Mouse (Mus musculus): Measurements from ENCODE around the gene Ehf. TPM values are rescaled to one million over a fixed set of nuclear protein-coding genes. Genes with fewer than 3 reads are reported as not detected.

The Ehf gene
- total RNA-seq (2022): not detected

DNA sequence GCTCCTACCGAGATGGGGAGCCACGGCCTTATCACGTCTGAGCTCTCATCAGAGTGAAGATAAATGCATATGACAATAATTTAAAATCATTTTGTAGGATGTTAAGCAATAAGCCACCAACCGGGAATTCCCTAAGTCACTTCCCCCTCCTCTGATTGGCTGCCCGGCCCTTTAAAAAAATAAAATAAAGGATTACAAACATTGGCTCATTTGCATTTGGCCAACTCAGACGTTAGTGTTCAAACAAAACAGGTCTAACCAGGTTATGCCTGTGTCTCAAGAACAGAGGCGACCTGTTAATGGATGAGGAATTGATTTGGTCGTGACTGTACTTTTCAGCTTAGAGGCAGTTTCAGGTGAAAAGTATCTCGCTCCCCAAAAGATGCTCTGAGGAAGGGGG is at the start of gene Ehf:
Gene Ehf, minus strand, starts transcription at position 147 of the 400 bp plus-strand sequence.
- no peak for DNase-seq (ENCODE audit: low spot score in 2 of 2)

GRCm38 (mm10) chr2:103347417-103347891 is 44.4 kb upstream of the Ehf start:
- DNase-seq (ENCODE audit: low spot score in 2 of 2): peak; percentile 42 to 45

GRCm38 (mm10) chr2:103346751-103347289 is 43.7 kb upstream of the Ehf start:
- peak in 1 of 2 experiments; percentile 3 for DNase-seq (ENCODE audit: low spot score in 2 of 2)

DNA sequence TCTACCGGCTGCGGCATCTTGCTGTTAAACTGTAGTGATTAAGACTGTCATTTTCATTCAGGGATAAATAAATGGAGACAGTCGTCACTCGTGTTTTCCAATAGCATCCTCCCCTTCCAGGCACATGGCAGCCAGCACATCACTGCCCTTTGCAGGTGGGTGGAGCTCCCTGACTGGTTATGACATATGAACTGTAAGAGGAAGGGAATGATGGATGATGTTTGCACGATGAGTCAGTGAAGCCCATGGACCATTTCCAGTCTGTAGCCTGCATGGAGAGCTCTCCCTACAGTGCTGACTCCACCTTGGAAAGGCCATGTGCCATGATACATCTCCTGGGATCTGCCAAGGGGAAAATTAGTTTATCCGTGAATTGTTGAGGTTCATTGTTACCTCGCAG is 40.5 kb upstream of the Ehf start:
- DNase-seq (ENCODE audit: low spot score in 2 of 2): no peak

GRCm38 (mm10) chr2:103342123-103342522 is 39.0 kb upstream of the Ehf start:
- no peak for DNase-seq (ENCODE audit: low spot score in 2 of 2)

DNA sequence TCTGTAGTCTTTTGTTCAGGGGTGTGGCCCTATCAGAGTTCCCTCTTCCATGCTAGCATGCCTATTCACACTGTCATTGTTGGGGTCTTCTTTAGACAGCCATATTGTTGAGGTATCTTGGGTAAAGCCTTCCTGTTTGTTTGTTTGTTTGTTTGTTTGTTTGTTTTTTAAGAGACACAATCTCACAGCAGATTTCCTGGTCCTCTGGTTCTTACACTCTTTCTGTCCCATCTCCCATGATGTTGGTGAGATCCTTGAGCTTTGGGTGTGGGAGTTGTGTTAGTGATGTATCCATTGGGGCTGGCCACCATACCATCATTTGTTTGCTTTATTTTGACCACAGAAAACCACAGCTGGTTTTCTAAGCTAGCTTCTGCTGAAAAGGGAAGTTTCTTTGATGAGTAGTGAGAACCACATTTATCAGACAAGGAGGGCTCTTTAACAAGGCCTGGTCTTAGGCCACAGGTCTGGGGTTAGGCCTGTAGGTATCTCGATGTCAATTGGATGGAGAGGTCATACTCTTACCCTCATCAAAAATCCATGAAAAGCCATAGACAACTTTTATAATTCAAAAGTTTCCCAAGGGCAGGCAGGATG is 38.4 kb upstream of the Ehf start:
- DNase-seq (ENCODE audit: low spot score in 2 of 2): no peak

DNA sequence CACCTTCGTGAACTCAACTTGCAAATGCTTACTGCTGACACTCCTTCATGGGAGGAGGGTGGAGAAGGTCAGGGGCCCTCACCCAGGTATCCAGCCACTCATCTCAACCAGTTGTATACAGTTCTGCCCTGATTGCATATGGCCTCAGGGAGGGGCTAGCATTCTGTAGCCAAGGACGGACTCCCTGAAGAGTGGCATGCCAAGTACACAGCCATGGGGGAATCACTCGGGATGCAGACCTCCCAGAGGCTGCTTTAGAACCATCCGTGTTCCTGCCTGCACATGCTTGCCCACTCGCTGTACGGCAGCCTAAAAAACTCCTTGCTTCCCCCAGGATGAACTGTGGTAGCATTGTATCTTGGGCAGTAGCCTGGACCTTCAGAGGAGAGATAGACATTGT is 35.6 kb upstream of the Ehf start:
- DNase-seq (ENCODE audit: low spot score in 2 of 2): no peak

DNA sequence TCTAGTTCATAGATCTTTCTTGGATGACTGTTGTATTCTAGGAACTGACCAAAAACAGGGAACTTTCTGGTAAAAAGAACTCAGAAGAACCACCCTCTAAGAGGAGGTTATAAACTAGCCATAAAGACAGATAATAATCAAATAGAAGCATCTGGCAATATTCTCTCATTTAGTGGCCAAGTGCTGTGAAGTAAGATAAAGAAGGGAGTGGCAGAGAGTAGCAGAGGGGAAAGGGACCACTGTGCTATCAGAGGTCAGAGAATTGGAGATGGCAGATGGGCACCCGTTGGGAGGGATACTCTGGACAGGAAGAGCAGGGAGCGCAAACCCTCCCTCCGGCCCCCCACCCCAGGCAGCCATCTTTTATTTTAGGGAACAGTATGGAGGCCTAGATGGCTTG is 34.3 kb upstream of the Ehf start:
- no peak for DNase-seq (ENCODE audit: low spot score in 2 of 2)

- no peak for DNase-seq (ENCODE audit: low spot score in 2 of 2)
Observed at GRCm38 (mm10) chr2:103336621-103337020, 33.5 kb upstream of the Ehf start.

DNA sequence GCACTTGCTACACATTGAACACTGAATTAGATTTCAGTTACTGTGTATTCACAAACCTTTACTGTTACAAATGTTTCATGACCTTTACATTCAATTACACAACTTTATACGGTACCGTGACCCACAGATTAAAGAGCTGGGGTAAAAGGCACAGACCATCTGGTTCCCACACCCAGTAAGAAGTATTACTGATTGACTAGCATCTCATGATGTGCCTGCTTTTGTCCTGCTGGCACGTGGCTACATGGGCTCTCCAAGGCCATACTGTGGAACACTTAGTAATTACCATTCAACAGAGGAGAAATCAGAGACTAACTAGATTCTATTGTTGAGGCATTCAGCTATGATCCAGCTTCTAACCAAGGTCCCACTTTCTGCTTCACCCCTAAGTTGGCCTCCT is 32.9 kb upstream of the Ehf start:
- no peak for DNase-seq (ENCODE audit: low spot score in 2 of 2)

DNA sequence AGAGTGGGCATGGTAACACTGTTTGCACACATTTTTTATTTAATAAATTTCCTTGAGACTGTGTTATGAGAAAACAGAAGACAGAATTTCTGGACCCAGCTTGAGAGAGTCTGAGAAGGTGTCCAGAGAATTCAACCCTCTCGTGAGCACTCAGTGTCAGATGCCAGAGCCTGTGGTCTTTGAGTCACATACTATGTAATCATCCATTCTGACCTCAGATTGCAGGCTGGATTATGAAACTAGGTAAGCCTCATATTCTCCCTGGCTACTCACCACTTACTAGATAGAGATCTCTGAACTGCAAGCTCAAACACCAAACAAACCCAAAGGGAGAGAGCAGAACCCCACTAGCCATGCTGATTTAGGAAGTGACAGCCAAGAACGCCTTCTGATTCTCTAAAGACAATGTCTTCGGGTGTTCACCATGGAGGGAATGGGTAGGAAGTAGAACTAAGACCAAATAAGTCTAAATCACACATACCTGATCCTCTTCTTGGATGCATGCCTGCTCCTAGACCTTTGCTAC is 28.7 kb upstream of the Ehf start:
- DNase-seq (ENCODE audit: low spot score in 2 of 2): no peak

GRCm38 (mm10) chr2:103328731-103329130 is 25.7 kb upstream of the Ehf start:
- no peak for DNase-seq (ENCODE audit: low spot score in 2 of 2)

GRCm38 (mm10) chr2:103325301-103326048 is 22.4 kb upstream of the Ehf start:
- DNase-seq (ENCODE audit: low spot score in 2 of 2): no peak

DNA sequence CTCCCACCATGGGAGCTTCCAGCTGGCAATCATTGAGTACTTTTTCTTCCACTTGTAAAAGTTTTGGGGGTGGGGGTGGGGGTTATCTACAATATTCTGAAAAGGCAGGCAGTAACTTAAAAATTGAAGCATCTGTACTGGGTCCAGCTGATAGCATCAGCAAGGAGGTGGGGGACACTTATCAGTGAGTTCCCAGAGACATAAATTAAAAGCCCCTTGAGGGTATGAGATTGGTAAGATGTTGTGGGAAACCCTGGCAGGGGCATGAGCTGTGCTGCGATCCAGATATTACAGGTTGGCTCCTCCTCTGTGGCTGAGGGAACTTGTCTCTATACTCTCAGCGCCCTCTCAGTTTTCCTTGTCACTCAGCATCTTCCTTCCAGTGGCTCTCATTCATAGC is 21.2 kb upstream of the Ehf start:
- DNase-seq (ENCODE audit: low spot score in 2 of 2): no peak

GRCm38 (mm10) chr2:103322171-103322570 is 19.1 kb upstream of the Ehf start:
- DNase-seq (ENCODE audit: low spot score in 2 of 2): no peak

DNA sequence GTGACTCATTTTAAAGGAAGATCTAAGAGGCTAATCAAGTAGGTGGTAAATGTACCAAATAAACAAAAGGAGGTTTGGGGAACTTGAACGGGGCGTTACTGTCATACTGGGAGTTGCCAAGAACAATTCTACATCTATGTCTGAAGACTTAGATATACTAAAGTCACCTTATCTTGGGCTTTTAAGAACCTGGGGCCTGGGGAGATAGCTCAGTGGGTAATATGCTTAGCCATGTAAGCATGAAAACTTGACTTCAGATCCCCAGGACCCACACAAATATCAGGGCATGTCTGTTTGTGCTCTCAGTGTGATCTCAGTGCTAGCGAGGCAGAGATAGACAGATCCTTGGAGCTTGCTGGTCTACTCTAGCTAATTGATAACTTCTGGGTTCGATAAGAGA is 18.6 kb upstream of the Ehf start:
- no peak for DNase-seq (ENCODE audit: low spot score in 2 of 2)

DNA sequence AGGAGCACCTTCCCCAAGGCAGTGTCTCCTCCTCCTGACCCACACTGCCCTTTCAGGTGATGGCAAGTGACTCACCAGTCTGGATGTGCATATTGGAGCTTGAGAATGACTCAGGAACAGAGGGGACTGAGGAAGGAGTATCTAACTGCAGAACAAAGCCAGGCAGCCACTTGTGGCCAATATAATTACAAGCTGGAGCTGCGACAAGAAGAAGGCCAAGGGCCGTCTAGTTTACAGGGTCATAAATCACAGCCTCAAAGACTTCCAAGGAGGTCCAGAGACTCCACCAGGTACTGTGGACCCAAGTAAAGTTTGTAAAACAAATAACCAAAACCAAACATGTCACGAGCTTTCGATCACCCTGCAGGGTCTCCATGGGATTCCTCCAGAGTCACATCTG is 10.9 kb upstream of the Ehf start:
- DNase-seq (ENCODE audit: low spot score in 2 of 2): no peak

GRCm38 (mm10) chr2:103312640-103313039 is 9.6 kb upstream of the Ehf start:
- no peak for DNase-seq (ENCODE audit: low spot score in 2 of 2)

DNA sequence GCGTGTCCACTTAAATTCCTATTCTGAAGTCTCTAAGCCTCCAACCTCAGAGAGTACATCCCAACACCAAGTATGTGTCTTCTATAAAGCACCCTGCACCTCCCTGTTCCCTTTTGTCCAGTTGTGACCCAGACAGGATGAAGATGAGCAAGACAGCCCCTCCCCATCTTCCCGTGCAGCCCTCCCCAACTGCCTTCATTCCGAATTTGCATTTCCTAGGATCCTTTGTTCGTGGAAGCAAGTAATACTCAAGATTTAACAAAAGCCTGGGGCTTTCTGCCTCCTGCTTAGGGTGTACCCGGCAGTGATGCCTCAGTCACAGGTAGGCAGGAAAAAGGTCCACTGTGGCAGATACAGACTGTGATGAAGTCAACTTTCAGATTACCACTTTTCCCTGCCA is 7.6 kb upstream of the Ehf start:
- no peak for DNase-seq (ENCODE audit: low spot score in 2 of 2)

- no peak for DNase-seq (ENCODE audit: low spot score in 2 of 2)
Observed at GRCm38 (mm10) chr2:103306686-103307085, 3.6 kb upstream of the Ehf start.

GRCm38 (mm10) chr2:103302669-103303068 is 409 bp downstream of the Ehf start:
- no peak for DNase-seq (ENCODE audit: low spot score in 2 of 2)

- DNase-seq (ENCODE audit: low spot score in 2 of 2): no peak
Observed at GRCm38 (mm10) chr2:103298711-103299463, 4.2 kb downstream of the Ehf start.

Data from left cerebral cortex, adult 8-10 months (tissue).